ENCODE assay signal across 17 mouse cellular contexts in genomic region chr7:30493401-30493931, GRCm38 (mm10). TPM values are rescaled to one million over a fixed set of nuclear protein-coding genes. Genes with fewer than 3 reads are reported as not detected.
DNase-seq lines count a peak whose midpoint lies in the region; ATAC-seq and TF ChIP-seq lines count a peak whose summit lies in the region.
"Had no signal": no experiment of that assay in that cellular context is flagged by ENCODE, and none has a peak within 500 bp of the region (broad histone marks: within the 10 kb centered on the region; RNA-seq: fewer than 3 reads in every experiment).

Gene Prodh2 (plus strand): TSS chr7:30493622.

- no peak within 1 kb of the TSS for H3K4me3 ChIP-seq in intestine, embryonic 14.5 days (ENCODE audit: low read depth, low read length)
- no peak within 1 kb of the TSS for H3K4me3 ChIP-seq in kidney, postnatal 0 days (replicated peaks; ENCODE audit: low read depth, low read length)
- peak within 1 kb of the TSS; percentile 46 to 49 for H3K4me3 ChIP-seq in liver, embryonic 14.5 days (ENCODE audit: insufficient read depth in 1 of 2, low read depth in 2 of 2, low read length in 2 of 2)
- H3K4me3 ChIP-seq: heart, adult 2 months; layer of hippocampus, adult 2 months; midbrain, embryonic 15.5 days had no signal

- no peaks in the 10 kb centered on the region for H3K9me3 ChIP-seq in intestine, embryonic 14.5 days (ENCODE audit: control insufficient read depth, low read length)
- H3K9me3 ChIP-seq in kidney, postnatal 0 days (replicated peaks; ENCODE audit: low read length), result no peaks in the 10 kb centered on the region
- H3K9me3 ChIP-seq in liver, embryonic 14.5 days (ENCODE audit: control insufficient read depth, low read length), result no peaks in the 10 kb centered on the region
- H3K9me3 ChIP-seq: G1E; midbrain, embryonic 15.5 days had no signal

- H3K4me1 ChIP-seq in intestine, embryonic 14.5 days (replicated peaks; ENCODE audit: control insufficient read depth, insufficient read depth, low read length), result no peaks in the 10 kb centered on the region
- H3K4me1 ChIP-seq in kidney, postnatal 0 days (replicated peaks; ENCODE audit: insufficient read depth, low read length), result no peaks in the 10 kb centered on the region
- no peaks in the 10 kb centered on the region for H3K4me1 ChIP-seq in liver, embryonic 14.5 days (replicated peaks; ENCODE audit: control insufficient read depth in 2 of 2, insufficient read depth in 2 of 2, low read length in 1 of 2)
- H3K4me1 ChIP-seq: midbrain, embryonic 15.5 days had no signal

- peak; percentile 18 for DNase-seq in adrenal gland, postnatal 10 days
- DNase-seq in adrenal gland, adult (ENCODE audit: inconsistent age in 2 of 2, low spot score in 1 of 2), result no peak
- DNase-seq in intestine, embryonic 14.5 days (ENCODE audit: low spot score), result peak; percentile 61
- no peak for DNase-seq in kidney, postnatal 0 days (ENCODE audit: low spot score)
- DNase-seq in liver, embryonic 14.5 days (ENCODE audit: low read depth in 3 of 3, low spot score in 3 of 3), result peak; percentile 20 to 45 (median 40)
- no peak for DNase-seq in embryo, embryonic 10.5 days (ENCODE audit: low spot score)
- no peak for DNase-seq in urinary bladder, postnatal 36 days (ENCODE audit: low spot score in 2 of 2)
- DNase-seq in T-cell, adult 2 months (ENCODE audit: low spot score), result no peak

- H3K9ac ChIP-seq in intestine, embryonic 14.5 days (ENCODE audit: low read length), result no peak within 1 kb of the TSS
- no peak within 1 kb of the TSS for H3K9ac ChIP-seq in kidney, postnatal 0 days (ENCODE audit: low read depth, low read length)
- H3K9ac ChIP-seq in liver, embryonic 14.5 days (replicated peaks), result no peak within 1 kb of the TSS
- H3K9ac ChIP-seq: midbrain, embryonic 15.5 days had no signal

- WGBS in intestine, embryonic 14.5 days, result 46% methylated on average over 11 of the region's 11 CpGs
- WGBS in kidney, postnatal 0 days, result 39% methylated on average over 11 of the region's 11 CpGs
- 48% methylated on average over 11 of the region's 11 CpGs for WGBS in liver, embryonic 14.5 days (ENCODE audit: insufficient replicate concordance)

- no peaks in the 10 kb centered on the region for H3K36me3 ChIP-seq in intestine, embryonic 14.5 days (ENCODE audit: control insufficient read depth, insufficient read depth, low read length)
- no peaks in the 10 kb centered on the region for H3K36me3 ChIP-seq in kidney, postnatal 0 days (ENCODE audit: insufficient read depth, low read length)
- H3K36me3 ChIP-seq in liver, embryonic 14.5 days (replicated peaks; ENCODE audit: control insufficient read depth, insufficient read depth, low read depth), result no peaks in the 10 kb centered on the region
- H3K36me3 ChIP-seq: G1E; midbrain, embryonic 15.5 days had no signal

- no peak for TF ChIP-seq EP300 in liver, embryonic 14.5 days (IDR thresholded peaks at IDR 0.05; ENCODE audit: low read depth)

- H3K27me3 ChIP-seq in intestine, embryonic 14.5 days (replicated peaks; ENCODE audit: control insufficient read depth, insufficient read depth, low read length), result no peaks in the 10 kb centered on the region
- H3K27me3 ChIP-seq in kidney, postnatal 0 days (ENCODE audit: insufficient read depth, low read length), result no peaks in the 10 kb centered on the region
- no peaks in the 10 kb centered on the region for H3K27me3 ChIP-seq in liver, embryonic 14.5 days (ENCODE audit: control insufficient read depth, insufficient read depth, low read length)

- H3K4me2 ChIP-seq in intestine, embryonic 14.5 days (ENCODE audit: low read length), result 0 out of 2 replicates have a peak within 1 kb of the TSS, but pooled peaks have one; percentile 1
- peak within 1 kb of the TSS; percentile 10; the same call in 1 of the 2 replicates for H3K4me2 ChIP-seq in kidney, postnatal 0 days (ENCODE audit: low read length)
- peak within 1 kb of the TSS; percentile 36 for H3K4me2 ChIP-seq in liver, embryonic 14.5 days (ENCODE audit: low read depth)
- H3K4me2 ChIP-seq: midbrain, embryonic 15.5 days had no signal

- peak; percentile 28; the same call in 1 of the 2 replicates for TF ChIP-seq CTCF in kidney, postnatal 0 days (IDR thresholded peaks at IDR 0.05; ENCODE audit: low read depth)
- 0 out of 2 replicates have a peak, but pooled peaks have one; percentile 27 for TF ChIP-seq CTCF in liver, embryonic 14.5 days (IDR thresholded peaks at IDR 0.05; ENCODE audit: low read depth)

- no peak within 1 kb of the TSS for H3K27ac ChIP-seq in intestine, embryonic 14.5 days (ENCODE audit: low read depth)
- H3K27ac ChIP-seq in kidney, postnatal 0 days, result peak within 1 kb of the TSS; percentile 15; the same call in 1 of the 2 replicates
- no peak within 1 kb of the TSS for H3K27ac ChIP-seq in liver, embryonic 14.5 days
- H3K27ac ChIP-seq: heart, adult 2 months; layer of hippocampus, adult 2 months; midbrain, embryonic 15.5 days had no signal

- peak; percentile 28; the same call in 1 of the 2 replicates for ATAC-seq in intestine, embryonic 14.5 days (replicated peaks; ENCODE audit: low FRiP score, low TSS enrichment, low read depth)
- ATAC-seq in kidney, postnatal 0 days (replicated peaks; ENCODE audit: low FRiP score, low read depth), result peak; percentile 75
- ATAC-seq in liver, embryonic 14.5 days (ENCODE audit: insufficient read depth), result peak; percentile 79
- ATAC-seq: midbrain, embryonic 15.5 days had no signal

RNA-seq across cellular contexts. Expression of gene Prodh2, which starts in this region (rescaled TPM):
- total RNA-seq in adrenal gland, postnatal 10 days (2021), result 10 to 100 TPM; 26.0 to 56.1 TPM
- polyA plus RNA-seq in intestine, embryonic 14.5 days (2014; fragmentation: Nextera tagmentation; extraction: Ambion mirVana), result 1.3 TPM in 2 replicates
- 22.9 and 34.1 TPM in 2 replicates for polyA plus RNA-seq in kidney, postnatal 0 days (2015; fragmentation: Nextera tagmentation; extraction: Ambion mirVana)
- polyA plus RNA-seq in liver, embryonic 14.5 days (2012; rRNA removed), result 47.9 and 52.1 TPM in 2 replicates
- polyA plus RNA-seq in liver, embryonic 14.5 days (2014; fragmentation: Nextera tagmentation; extraction: Ambion mirVana), result 33.8 and 41.4 TPM in 2 replicates
- total RNA-seq: G1E; heart, adult 2 months; heart, postnatal 4 days; layer of hippocampus, adult 2 months; neutrophil, adult 5-6 weeks had no signal
- polyA plus RNA-seq: cortical plate, adult 2 months; forebrain, embryonic 11.5 days; G1E; heart, adult 2 months; limb, embryonic 11.5 days; midbrain, embryonic 15.5 days had no signal

Comparison
In these comparisons a context has a peak if more than half of its experiments do, and no peak if none do; other contexts are left out.
1. RNA of gene Prodh2 (polyA plus RNA-seq): 33.8 to 52.1 TPM in liver, embryonic 14.5 days and 22.9 to 34.1 TPM in kidney, postnatal 0 days; 1.3 TPM in intestine, embryonic 14.5 days; every median in the first group is over 10 times any median in the second.
2. DNase-seq: peak in adrenal gland, postnatal 10 days (single experiment), intestine, embryonic 14.5 days (single experiment) and liver, embryonic 14.5 days (3 of 3); none in adrenal gland, adult (0 of 2), kidney, postnatal 0 days (single experiment), embryo, embryonic 10.5 days (single experiment), urinary bladder, postnatal 36 days (0 of 2) and T-cell, adult 2 months (single experiment).
3. ATAC-seq: peak in every context shown above with its lines; median percentile 79 in liver, embryonic 14.5 days; 75 in kidney, postnatal 0 days; 28 in intestine, embryonic 14.5 days.
4. H3K4me3 ChIP-seq: peak in liver, embryonic 14.5 days (2 of 2); none in intestine, embryonic 14.5 days (single experiment) and kidney, postnatal 0 days (single experiment).
5. Peak in every context shown above with its lines, with median percentiles within 50 percentile points of each other: H3K4me2 ChIP-seq.